Mouse (Mus musculus) forebrain, embryonic 16.5 days (tissue): ENCODE measurements around the gene Slc15a1. TPM values are rescaled to one million over a fixed set of nuclear protein-coding genes. Genes with fewer than 3 reads are reported as not detected.

Experiments used
- ATAC-seq: fragments of 200-750 bp; cut with Nextera tagmentation; 2 replicates; pipeline ENCODE4 v1.8.0; 2017; ENCODE audit warnings: mild to moderate bottlenecking, moderate library complexity
- H3K27ac ChIP-seq: fragments of 300-500 bp; sonication (generic); 2 replicates; pipeline ENCODE4 v1.5.1; 2014; ENCODE audit warnings: low read length, control low read depth
- H3K27me3 ChIP-seq: fragments of 300-500 bp; sonication (generic); replicated peaks from 2 replicates; pipeline ENCODE4 v1.6.1; 2014; ENCODE audit warnings: low read length; ENCODE audit not compliant: control insufficient read depth, insufficient read depth
- H3K36me3 ChIP-seq: fragments of 300-500 bp; sonication (generic); 2 replicates; pipeline ENCODE4 v1.6.1; 2014; ENCODE audit not compliant: control insufficient read depth, insufficient read depth
- H3K4me1 ChIP-seq: fragments of 300-500 bp; sonication (generic); replicated peaks from 2 replicates; pipeline ENCODE4 v1.6.1; 2014; ENCODE audit warnings: low read length; ENCODE audit not compliant: control insufficient read depth, insufficient read depth
- H3K4me2 ChIP-seq: fragments of 300-500 bp; sonication (generic); 2 replicates; pipeline ENCODE4 v1.6.1; 2014; ENCODE audit warnings: mild to moderate bottlenecking, low read length, control low read depth
- H3K4me3 ChIP-seq: fragments of 300-500 bp; sonication (generic); replicated peaks from 2 replicates; pipeline ENCODE4 v1.5.1; 2014; ENCODE audit warnings: mild to moderate bottlenecking, low read length, control low read depth
- H3K9ac ChIP-seq: fragments of 300-500 bp; sonication (generic); replicated peaks from 2 replicates; pipeline ENCODE4 v1.6.1; 2014; ENCODE audit warnings: low read depth, low read length, control low read depth
- H3K9me3 ChIP-seq: fragments of 300-500 bp; sonication (generic); 2 replicates; pipeline ENCODE4 v1.6.1; 2016; ENCODE audit warnings: low read length; ENCODE audit not compliant: control insufficient read depth
- WGBS: fragments of 180-500 bp; shearing (Covaris S2); extraction: QIAGEN DNeasy Blood & Tissue Kit; methylation state at CpG from one replicate; pipeline ENCODE4 v1.1.7; 2014; 5-methylcytosine and 5-hydroxymethylcytosine counted together
- polyA plus RNA-seq: library from polyadenylated mRNA; unstranded; fragments of >200 nt; fragmentation: Nextera tagmentation; extraction: Ambion mirVana; gene quantifications from 2 replicates; pipeline ENCODE4 v1.2.1, GENCODE M21; 2015

Gene Slc15a1
- polyA plus RNA-seq, 1 experiment from 2014 or later: not detected

DNA sequence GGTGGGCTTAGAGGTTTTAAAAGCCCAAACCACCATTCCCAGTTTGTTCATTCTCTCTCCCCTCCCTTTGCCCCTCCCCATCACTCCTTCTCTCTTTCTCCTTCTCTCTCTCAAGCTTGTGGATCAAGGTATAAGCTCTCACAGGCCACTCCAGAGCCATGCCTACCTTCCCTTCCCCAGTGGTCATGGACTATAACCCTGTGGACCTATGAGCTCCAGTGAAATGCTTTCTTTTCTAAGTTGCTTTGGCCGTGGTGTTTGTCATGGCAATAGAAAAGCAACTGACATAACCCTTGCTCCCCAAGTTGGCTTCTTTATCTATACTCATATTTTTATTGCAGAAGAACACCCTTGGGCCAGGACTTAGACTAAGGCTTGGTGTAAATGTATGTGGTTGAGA, 7.3 kb downstream of the Slc15a1 start:
- 79% methylated on average over 1 of the region's 1 CpGs for WGBS
- Histone ChIP-seq H3K4me2 (no peak overlapping the region), H3K4me3 (no peak overlapping the region), H3K9ac (no peak overlapping the region), H3K4me1 (no peaks in the 10 kb centered on the region), H3K36me3 (no peaks in the 10 kb centered on the region), H3K27ac (no peak overlapping the region), H3K27me3 (no peaks in the 10 kb centered on the region), H3K9me3 (no peaks in the 10 kb centered on the region)
- no peak for ATAC-seq

DNA sequence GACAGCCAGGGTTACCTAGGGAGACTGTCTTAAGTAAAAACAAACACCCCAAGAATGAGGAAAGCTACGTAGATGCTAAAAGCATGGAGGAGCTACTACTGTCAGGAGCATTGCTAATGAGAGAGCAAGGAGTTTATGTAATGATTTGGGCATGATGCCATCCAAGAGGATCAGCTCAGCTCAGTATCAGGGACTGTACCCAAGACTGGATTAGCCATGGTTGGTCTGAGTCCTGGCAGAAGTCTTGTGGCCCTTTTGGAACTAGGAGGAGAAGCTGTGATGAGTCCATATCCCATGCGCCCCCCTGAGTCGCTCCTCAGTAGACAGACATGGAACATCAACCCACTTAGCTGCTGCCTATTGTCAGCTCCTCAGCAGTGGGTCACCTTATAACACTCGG, 9.3 kb downstream of the Slc15a1 start:
- Histone ChIP-seq H3K36me3 (no peaks in the 10 kb centered on the region), H3K4me3 (no peak overlapping the region), H3K4me2 (no peak overlapping the region), H3K4me1 (no peaks in the 10 kb centered on the region), H3K27ac (no peak overlapping the region), H3K27me3 (no peaks in the 10 kb centered on the region), H3K9ac (no peak overlapping the region), H3K9me3 (no peaks in the 10 kb centered on the region)
- WGBS: 77% methylated on average over 4 of the region's 4 CpGs
- no peak for ATAC-seq

DNA sequence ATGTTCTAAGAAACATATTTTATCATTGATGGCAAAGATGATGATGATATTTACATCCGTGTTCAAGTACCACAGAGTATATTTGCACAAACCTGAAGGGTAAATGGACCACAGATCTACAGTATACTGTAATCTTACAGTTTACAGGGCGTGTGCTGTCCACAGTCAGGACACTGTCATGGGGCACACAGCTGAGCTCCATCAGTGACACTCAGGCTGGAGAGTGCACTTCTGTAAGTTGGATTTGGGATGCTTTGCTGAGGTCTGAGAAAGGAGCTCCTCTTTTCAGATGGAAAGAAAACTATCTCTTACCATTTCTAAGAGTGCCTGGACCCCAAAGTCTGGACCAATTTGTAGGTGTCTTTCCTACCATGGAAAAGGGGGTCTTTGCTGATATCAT, 9.9 kb downstream of the Slc15a1 start:
- no peaks in the 10 kb centered on the region for H3K36me3 ChIP-seq
- no peaks in the 10 kb centered on the region for H3K4me1 ChIP-seq
- no peaks in the 10 kb centered on the region for H3K9me3 ChIP-seq
- H3K4me2 ChIP-seq: no peak overlapping the region
- H3K27ac ChIP-seq: no peak overlapping the region
- 90% methylated on average over 2 of the region's 2 CpGs for WGBS
- H3K4me3 ChIP-seq: no peak overlapping the region
- no peaks in the 10 kb centered on the region for H3K27me3 ChIP-seq
- no peak for ATAC-seq
- no peak overlapping the region for H3K9ac ChIP-seq

DNA sequence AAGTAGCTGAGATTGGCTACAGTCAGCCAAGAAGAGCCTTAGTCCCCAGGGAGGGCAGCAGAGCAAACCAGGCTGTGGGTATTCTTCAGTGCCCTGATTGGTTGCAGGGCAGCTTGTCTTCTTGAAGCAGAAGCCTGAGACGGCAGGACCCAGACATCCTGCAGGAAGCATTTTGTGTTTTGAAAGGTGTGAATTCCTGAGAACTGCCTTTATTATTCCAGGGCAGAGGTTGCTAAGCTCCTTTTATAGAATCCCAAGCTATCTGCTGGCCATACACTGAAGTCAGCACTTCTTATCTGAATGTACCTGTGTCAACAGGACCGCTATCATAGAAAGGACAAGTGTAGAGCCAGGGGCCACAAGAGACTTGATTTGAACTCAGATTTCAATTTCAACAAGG, 10.8 kb downstream of the Slc15a1 start:
- H3K4me3 ChIP-seq: no peak overlapping the region
- 67% methylated on average over 2 of the region's 2 CpGs for whole genome bisulfite sequencing
- no peak overlapping the region for H3K4me2 ChIP-seq
- H3K9me3 ChIP-seq: no peaks in the 10 kb centered on the region
- no peaks in the 10 kb centered on the region for H3K36me3 ChIP-seq
- ATAC-seq: no peak
- H3K27me3 ChIP-seq: no peaks in the 10 kb centered on the region
- H3K27ac ChIP-seq: no peak overlapping the region
- H3K9ac ChIP-seq: no peak overlapping the region
- no peaks in the 10 kb centered on the region for H3K4me1 ChIP-seq

DNA sequence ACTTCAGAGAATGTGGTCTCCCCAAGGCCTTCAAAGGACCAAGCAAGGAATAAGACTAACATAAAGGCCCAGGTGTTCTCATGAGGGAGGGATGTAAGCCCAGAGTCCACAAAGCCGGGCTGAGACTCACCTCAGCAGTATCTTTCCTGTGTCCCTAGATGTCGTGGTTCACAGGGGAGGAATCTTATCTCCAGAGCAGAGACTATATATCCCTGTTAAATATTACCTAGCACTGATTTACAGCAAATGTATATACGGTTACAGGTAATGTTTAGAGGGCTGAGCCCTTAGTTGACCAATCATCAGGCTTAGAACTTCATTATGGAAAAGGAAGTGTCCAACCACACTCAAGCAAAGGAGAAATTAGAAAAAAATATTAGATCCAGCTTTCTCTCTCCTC, 11.3 kb downstream of the Slc15a1 start:
- no peak for ATAC-seq
- H3K9me3 ChIP-seq: no peaks in the 10 kb centered on the region
- H3K27ac ChIP-seq: no peak overlapping the region
- no peak overlapping the region for H3K4me2 ChIP-seq
- H3K9ac ChIP-seq: no peak overlapping the region
- H3K4me1 ChIP-seq: no peaks in the 10 kb centered on the region
- WGBS: 83% methylated on average over 3 of the region's 3 CpGs
- H3K27me3 ChIP-seq: no peaks in the 10 kb centered on the region
- H3K4me3 ChIP-seq: no peak overlapping the region
- no peaks in the 10 kb centered on the region for H3K36me3 ChIP-seq

DNA sequence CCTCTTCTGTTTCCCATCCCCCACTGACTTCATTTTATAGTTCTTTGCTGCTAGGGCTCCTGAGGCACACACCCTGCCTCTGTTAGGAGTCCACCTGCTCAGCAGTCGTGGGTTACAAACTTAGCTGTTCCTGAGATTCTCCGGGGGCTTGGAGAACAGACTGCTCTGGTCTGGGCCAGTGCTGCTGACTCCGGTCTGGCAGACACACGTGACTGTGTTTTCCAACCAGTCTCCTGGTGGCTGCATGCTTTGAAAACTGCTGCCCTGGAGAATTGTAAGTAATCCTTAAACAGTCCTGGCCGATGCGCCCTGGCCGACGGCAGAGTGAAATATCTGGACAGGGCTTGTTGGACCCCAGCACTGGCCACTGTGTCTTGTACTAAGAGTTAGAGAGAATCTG, 12.7 kb downstream of the Slc15a1 start:
- H3K9me3 ChIP-seq: no peaks in the 10 kb centered on the region
- H3K36me3 ChIP-seq: no peaks in the 10 kb centered on the region
- H3K4me1 ChIP-seq: no peaks in the 10 kb centered on the region
- H3K4me3 ChIP-seq: no peak overlapping the region
- H3K27ac ChIP-seq: no peak overlapping the region
- no peak overlapping the region for H3K4me2 ChIP-seq
- no peak for ATAC-seq
- WGBS: 74% methylated on average over 8 of the region's 8 CpGs
- H3K9ac ChIP-seq: no peak overlapping the region
- H3K27me3 ChIP-seq: no peaks in the 10 kb centered on the region

DNA sequence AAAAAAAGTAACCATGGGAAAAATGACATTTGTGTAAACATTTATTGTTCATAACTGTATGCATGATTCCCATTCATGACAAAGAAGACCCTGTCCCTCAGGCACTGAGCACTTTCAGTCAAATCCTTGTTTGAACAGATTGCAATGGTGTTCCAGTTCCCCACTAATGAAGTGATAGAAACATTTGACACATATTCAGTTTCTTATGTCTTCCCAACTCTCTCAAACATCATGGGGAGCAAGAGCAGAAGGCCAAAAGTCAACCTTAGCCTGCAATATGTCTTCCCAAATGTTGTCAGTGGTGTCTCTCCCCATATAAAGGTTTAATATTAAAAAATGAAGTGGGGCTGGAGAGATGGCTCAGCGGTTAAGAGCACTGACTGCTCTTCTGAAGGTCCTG, 19.3 kb downstream of the Slc15a1 start:
- no peak for ATAC-seq
- no peak overlapping the region for H3K4me3 ChIP-seq
- no peaks in the 10 kb centered on the region for H3K27me3 ChIP-seq
- no peak overlapping the region for H3K27ac ChIP-seq
- no peaks in the 10 kb centered on the region for H3K36me3 ChIP-seq
- no peak overlapping the region for H3K4me2 ChIP-seq
- no peaks in the 10 kb centered on the region for H3K9me3 ChIP-seq
- no peaks in the 10 kb centered on the region for H3K4me1 ChIP-seq
- H3K9ac ChIP-seq: no peak overlapping the region
- WGBS: 90% methylated on average over 1 of the region's 1 CpGs

DNA sequence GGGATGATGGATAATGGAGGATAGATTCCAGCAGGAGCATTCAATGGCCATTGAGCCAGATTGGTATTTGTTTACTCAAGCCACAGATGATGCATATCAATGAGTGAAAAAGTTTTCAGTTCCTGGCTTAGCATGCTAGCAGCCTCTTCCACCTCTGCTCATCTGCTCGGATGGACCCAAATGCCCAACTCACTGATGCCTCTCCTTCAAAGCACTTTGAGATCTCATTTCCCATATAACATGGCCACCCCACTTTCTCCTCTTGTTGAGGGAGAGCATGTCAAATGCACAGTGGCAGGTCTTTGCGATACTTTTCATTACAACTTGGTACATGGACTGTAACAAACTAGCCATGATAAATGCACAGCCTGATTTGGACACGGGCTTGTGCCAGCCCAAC, 20.6 kb downstream of the Slc15a1 start:
- ATAC-seq: no peak
- H3K9ac ChIP-seq: no peak overlapping the region
- H3K27me3 ChIP-seq: no peaks in the 10 kb centered on the region
- H3K4me1 ChIP-seq: no peaks in the 10 kb centered on the region
- no peaks in the 10 kb centered on the region for H3K36me3 ChIP-seq
- no peak overlapping the region for H3K27ac ChIP-seq
- no peak overlapping the region for H3K4me3 ChIP-seq
- H3K4me2 ChIP-seq: no peak overlapping the region
- H3K9me3 ChIP-seq: no peaks in the 10 kb centered on the region
- 90% methylated on average over 3 of the region's 3 CpGs for WGBS

DNA sequence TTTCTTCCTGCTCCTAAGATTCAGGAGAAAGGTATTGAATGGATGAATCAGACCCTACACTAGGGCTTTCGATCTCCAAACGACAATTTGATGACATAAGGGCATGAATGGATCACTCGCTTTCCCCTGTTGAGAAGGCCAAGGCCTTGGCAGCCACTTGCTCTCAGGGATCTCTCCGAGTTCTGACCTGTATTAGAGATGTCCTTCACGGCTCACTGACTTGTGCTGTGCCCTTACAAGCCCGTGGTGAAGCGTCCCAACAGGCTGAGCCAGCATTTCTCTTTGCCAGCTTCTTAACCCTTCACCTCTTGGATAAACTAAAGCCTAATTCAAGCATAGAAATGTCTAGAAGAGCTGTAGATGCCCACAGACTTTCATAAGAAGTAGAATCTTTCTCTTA, 22.9 kb downstream of the Slc15a1 start:
- no peak overlapping the region for H3K27ac ChIP-seq
- ATAC-seq: no peak
- no peak overlapping the region for H3K4me3 ChIP-seq
- no peak overlapping the region for H3K9ac ChIP-seq
- H3K27me3 ChIP-seq: no peaks in the 10 kb centered on the region
- H3K36me3 ChIP-seq: no peaks in the 10 kb centered on the region
- H3K4me2 ChIP-seq: no peak overlapping the region
- no peaks in the 10 kb centered on the region for H3K4me1 ChIP-seq
- WGBS: 75% methylated on average over 7 of the region's 7 CpGs
- H3K9me3 ChIP-seq: no peaks in the 10 kb centered on the region

DNA sequence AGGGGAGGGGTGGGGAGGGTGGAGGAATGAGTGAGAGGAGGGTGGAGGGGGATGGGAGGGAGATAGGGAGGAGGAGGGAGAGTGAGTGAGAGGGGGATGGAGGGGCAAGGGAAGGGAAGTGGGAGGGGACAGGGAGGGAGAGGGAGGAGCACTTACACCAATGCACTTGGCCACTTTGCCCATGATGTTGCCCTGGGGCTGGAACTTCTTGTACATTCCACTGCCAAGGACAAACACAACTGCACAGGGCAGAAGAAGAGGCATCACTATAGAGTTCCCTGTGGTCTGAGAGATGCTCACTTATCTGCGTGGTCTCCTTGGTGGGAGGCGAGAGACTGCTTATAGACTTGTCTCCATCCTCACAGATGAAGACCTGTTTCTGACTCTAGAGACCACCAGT, 23.5 kb downstream of the Slc15a1 start:
- Histone ChIP-seq H3K4me2 (no peak overlapping the region), H3K9ac (no peak overlapping the region), H3K27me3 (no peaks in the 10 kb centered on the region), H3K27ac (no peak overlapping the region), H3K4me1 (no peaks in the 10 kb centered on the region), H3K4me3 (no peak overlapping the region), H3K9me3 (no peaks in the 10 kb centered on the region), H3K36me3 (no peaks in the 10 kb centered on the region)
- no peak for ATAC-seq
- WGBS: 88% methylated on average over 2 of the region's 2 CpGs
